Mouse (Mus musculus) splenic B cell, adult 2 months (primary cell): ENCODE results near the gene Epc2.
"Not testable (repeated sequence)": the region's sequence is repeated elsewhere in the genome, so short reads cannot be mapped to it uniquely, and the experiment has no call there.

Source experiments
- DNase-seq: peaks from one replicate; pipeline ENCODE4 v3.0.0-alpha.2; 2011; ENCODE audit warnings: low read depth, low spot score
- H3K27me3 ChIP-seq: 2 replicates; pipeline ENCODE4 v1.6.1; 2012; ENCODE audit warnings: mild to moderate bottlenecking, low read length, moderate library complexity, mixed read lengths; ENCODE audit not compliant: control insufficient read depth, poor library complexity, insufficient read depth, severe bottlenecking
- H3K36me3 ChIP-seq: 2 replicates; pipeline ENCODE4 v1.6.1; 2012; ENCODE audit warnings: mild to moderate bottlenecking, low read length, moderate library complexity, mixed read lengths; ENCODE audit not compliant: control insufficient read depth, poor library complexity, insufficient read depth, severe bottlenecking

Epc2 gene

GRCm38 (mm10) chr2:49451637-49452211 is 438 bp downstream of the Epc2 start:
- H3K36me3 ChIP-seq = no peaks in the 10 kb centered on the region
- peak; percentile 96 for DNase-seq

DNA sequence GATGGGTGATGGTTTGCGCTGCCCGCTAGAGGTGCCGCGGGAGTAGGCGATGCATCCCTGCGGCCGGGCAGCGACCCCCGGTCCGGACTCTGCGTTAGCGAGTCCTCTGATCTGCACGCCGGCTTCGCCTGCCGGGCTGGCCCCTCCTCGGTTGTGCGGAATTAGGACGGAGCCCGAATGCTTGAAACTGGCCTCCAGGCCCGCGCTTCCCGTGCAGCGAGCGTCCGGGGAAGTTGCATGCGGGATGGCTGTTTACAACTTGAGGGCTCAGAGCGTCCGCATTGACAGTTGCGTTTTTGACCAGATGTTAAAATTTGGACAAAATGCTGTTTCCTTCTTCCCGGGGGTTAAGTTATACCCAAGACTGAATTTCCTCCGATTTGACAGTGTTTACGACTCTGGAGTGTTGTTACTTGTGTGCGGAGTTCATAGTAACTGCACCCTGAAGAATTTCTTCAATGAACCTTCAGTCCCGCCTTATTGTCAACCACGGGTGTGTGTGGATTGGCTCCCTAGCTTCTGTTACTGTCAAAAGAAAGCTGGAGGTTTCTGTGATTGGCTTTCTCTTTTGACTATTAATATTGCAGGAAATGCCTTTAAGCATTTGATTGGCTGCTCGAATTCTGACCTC is 1.3 kb downstream of the Epc2 start:
- DNase-seq = peak; percentile 90
- no peaks in the 10 kb centered on the region for H3K36me3 ChIP-seq

More at GRCm38 (mm10) chr2:49451637-49452211, 438 bp downstream of the Epc2 start:
- H3K27me3 ChIP-seq = no peaks in the 10 kb centered on the region

DNA sequence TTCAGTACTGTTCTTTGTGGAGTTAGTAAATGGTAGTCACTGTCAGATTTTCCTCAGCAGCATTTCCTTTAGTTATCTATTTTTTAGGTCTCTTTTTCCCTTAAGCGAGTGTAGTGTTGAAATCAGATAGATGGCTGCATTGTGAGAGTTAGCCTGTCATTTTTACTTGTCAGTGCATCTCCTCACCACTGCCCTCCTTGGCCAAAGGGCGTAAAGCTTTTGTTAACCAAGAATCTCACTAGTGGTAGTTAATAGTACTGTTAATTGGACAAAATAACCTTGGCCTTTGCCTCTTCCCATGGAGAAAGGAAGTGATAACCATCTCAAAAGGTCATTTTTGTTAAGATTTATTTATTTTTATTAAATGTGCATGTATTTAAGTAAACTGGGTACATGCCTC is 6.5 kb downstream of the Epc2 start:
- peak; percentile 35 for DNase-seq
- no peaks in the 10 kb centered on the region for H3K27me3 ChIP-seq
- no peaks in the 10 kb centered on the region for H3K36me3 ChIP-seq

More for the DNA sequence above, 1.3 kb downstream of the Epc2 start:
- H3K27me3 ChIP-seq = no peaks in the 10 kb centered on the region

GRCm38 (mm10) chr2:49465672-49466222 is 14.5 kb downstream of the Epc2 start:
- no peak for DNase-seq
- no peaks in the 10 kb centered on the region for H3K27me3 ChIP-seq
- H3K36me3 ChIP-seq = no peaks in the 10 kb centered on the region

GRCm38 (mm10) chr2:49467038-49467437 is 15.8 kb downstream of the Epc2 start:
- no peak for DNase-seq
- Histone ChIP-seq H3K36me3 (no peaks in the 10 kb centered on the region), H3K27me3 (no peaks in the 10 kb centered on the region)

GRCm38 (mm10) chr2:49471188-49471587 is 19.9 kb downstream of the Epc2 start:
- Histone ChIP-seq H3K27me3 (no peaks in the 10 kb centered on the region), H3K36me3 (no peaks in the 10 kb centered on the region)
- DNase-seq = no peak

DNA sequence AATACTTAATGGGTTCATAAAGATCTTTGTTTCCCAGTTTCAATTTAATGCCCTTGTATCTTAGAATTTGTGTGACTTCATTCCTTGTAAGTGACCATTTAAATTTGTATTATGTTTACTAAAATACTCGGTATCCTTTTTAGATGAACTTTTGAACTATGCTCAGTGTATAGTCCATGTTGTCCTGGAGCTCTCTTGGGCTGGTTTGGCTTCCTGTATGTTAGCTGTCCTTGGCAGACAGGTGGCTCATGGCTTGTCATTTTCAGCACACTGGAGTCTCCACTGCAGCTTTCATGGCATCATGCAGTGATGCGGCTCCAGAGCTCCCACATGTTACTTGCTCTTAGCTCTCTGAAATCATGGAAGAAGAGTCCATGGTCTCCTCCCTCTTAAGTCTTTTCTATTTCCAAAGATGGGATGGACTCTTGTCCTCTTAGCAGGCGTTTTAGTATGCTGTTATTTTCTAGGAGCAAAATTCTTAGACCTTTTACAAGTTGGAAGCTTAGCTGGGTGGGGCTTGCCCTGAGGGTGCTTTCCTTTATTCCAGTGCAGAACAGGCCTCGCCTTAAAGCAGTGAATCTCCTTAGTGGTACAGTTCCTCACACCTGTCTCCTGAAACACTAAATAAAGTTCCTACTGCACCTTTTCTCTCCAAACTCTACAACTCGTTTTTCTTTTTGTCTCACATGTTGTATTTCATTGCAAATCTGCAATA is 20.5 kb downstream of the Epc2 start:
- no peak for DNase-seq
- Histone ChIP-seq H3K36me3 (no peaks in the 10 kb centered on the region), H3K27me3 (no peaks in the 10 kb centered on the region)

DNA sequence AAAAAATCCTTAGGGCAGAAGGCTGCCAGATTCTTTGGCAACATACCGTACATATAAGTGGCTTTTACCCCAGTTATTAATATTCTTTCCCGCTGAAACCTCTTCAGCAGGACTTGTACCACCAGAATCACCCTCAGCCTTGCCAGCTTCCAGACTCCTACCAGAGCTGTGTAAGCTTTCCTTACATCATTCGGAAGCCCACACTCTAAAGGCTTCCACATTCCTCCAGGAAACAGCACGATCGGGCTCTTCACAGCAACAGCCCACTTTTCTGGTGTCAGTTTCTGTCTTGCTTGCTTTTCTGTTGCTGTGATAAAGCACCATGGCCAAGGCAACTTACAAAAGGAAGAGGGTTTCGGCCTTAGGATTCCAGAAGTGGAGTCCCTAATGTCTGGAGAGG is 21.2 kb downstream of the Epc2 start:
- Histone ChIP-seq H3K36me3 (no peaks in the 10 kb centered on the region), H3K27me3 (no peaks in the 10 kb centered on the region)
- DNase-seq = no peak

GRCm38 (mm10) chr2:49482146-49482545 is 30.9 kb downstream of the Epc2 start:
- H3K36me3 ChIP-seq = no peaks in the 10 kb centered on the region; the same call in 1 of the 2 replicates
- peak; percentile 14 for DNase-seq

GRCm38 (mm10) chr2:49483382-49483781 is 32.1 kb downstream of the Epc2 start:
- no peaks in the 10 kb centered on the region for H3K27me3 ChIP-seq
- no peaks in the 10 kb centered on the region; the same call in 1 of the 2 replicates for H3K36me3 ChIP-seq
- no peak for DNase-seq

More at GRCm38 (mm10) chr2:49482146-49482545, 30.9 kb downstream of the Epc2 start:
- no peaks in the 10 kb centered on the region for H3K27me3 ChIP-seq

- Histone ChIP-seq H3K27me3 (no peaks in the 10 kb centered on the region), H3K36me3 (no peaks in the 10 kb centered on the region)
- DNase-seq = no peak
Observed at GRCm38 (mm10) chr2:49501435-49501834, 50.1 kb downstream of the Epc2 start.

DNA sequence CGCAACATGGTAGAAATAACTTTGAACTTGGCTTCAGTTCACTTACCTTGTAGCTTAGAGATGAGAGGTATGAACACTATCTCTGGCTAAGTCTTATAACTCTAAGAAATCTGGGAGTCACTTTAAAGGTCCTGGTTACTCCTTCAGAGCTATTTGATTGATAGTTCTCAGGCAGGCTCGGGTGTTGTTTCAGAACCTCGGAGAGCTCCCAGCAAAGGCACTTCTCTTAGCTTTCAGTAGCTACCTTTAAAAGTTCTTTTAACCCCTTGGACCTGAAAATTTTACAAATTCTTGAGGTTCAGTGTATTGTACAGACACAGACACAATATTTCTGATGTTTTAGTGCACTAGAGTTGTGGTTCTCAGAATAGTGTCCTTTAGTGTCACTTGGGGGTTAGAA is 52.3 kb downstream of the Epc2 start:
- H3K27me3 ChIP-seq = no peaks in the 10 kb centered on the region
- DNase-seq = peak; percentile 59
- H3K36me3 ChIP-seq = no peaks in the 10 kb centered on the region

GRCm38 (mm10) chr2:49505151-49505550 is 53.9 kb downstream of the Epc2 start:
- H3K36me3 ChIP-seq, DNase-seq, H3K27me3 ChIP-seq: not testable (repeated sequence)

DNA sequence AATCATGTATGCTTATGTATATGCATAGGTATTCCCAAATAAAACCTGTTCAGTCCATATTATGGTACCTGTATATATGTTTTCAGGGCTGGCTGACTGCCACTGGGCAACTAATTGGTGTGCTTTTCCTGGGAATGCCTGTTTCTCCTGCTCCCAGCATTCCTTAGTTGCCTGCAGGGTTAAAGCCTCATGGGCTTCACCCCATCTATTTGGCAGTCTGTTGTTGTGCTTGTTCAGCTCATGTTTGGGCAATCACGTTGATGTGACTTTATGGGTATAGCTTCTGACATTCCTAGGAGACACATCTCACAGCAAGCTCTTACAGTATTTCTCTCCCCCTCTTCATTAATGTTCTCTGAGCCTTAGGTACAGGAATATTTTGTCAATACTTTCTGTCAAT is 59.5 kb downstream of the Epc2 start:
- peaks cover 1% of the 10 kb centered on the region; the same call in 1 of the 2 replicates for H3K36me3 ChIP-seq
- H3K27me3 ChIP-seq = no peaks in the 10 kb centered on the region
- DNase-seq = no peak

- peaks cover 1% of the 10 kb centered on the region; the same call in 1 of the 2 replicates for H3K36me3 ChIP-seq
Observed at GRCm38 (mm10) chr2:49516011-49516410, 64.7 kb downstream of the Epc2 start.

More at GRCm38 (mm10) chr2:49516011-49516410, 64.7 kb downstream of the Epc2 start:
- no peaks in the 10 kb centered on the region for H3K27me3 ChIP-seq
- no peak for DNase-seq
